Mouse (Mus musculus): Measurements from ENCODE around the gene Ctsc.

Ctsc gene

GRCm38 (mm10) chr7:88295989-88296388, 18.1 kb downstream of the Ctsc start:
- no peak for DNase-seq (ENCODE audit: low read depth, low spot score)

DNA sequence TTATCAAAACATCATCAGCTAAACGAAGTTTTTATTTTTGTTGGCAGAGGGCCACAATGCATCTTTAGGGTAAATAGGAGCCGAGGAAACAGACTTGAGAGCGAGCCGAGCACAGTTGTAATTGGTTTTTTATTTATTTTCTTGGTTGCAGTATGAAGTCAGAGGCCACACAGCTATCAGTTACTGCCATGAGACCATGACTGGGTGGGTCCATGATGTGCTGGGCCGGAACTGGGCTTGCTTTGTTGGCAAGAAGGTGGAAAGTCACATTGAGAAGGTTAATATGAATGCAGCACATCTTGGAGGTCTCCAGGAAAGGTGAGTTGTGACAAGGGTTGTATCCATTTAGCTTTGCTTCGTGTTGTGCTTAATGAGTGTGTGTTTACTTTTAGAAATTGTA, 19.0 kb downstream of the Ctsc start:
- DNase-seq (ENCODE audit: low read depth, low spot score): no peak

GRCm38 (mm10) chr7:88305750-88306149, 27.9 kb downstream of the Ctsc start:
- DNase-seq (ENCODE audit: low read depth, low spot score): no peak

GRCm38 (mm10) chr7:88306725-88307124, 28.8 kb downstream of the Ctsc start:
- no peak for DNase-seq (ENCODE audit: low read depth, low spot score)

GRCm38 (mm10) chr7:88310398-88311180, 32.7 kb downstream of the Ctsc start:
- DNase-seq (ENCODE audit: low read depth, low spot score): no peak

- DNase-seq (ENCODE audit: low read depth, low spot score): no peak
These were observed 38.5 kb downstream of the Ctsc start for GRCm38 (mm10) chr7:88316408-88316807.

DNA sequence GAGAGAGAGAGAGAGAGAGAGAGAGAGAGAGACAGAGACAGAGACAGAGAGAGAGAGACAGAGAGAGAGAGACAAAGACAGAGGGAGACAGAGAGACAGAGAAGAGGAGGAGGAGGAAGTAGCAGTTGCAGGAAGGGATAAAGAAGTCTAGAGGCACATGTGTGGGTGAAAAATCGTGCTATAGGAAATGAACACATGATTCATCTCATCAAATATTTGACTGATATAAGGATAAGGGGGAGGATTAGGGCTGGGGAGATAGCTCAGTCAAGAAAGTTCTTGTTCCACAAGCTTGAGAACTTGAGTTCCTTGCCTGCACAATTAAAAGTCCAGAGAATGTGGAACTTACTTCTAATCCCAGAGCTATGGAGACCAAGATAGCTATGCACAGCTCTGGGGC, 40.6 kb downstream of the Ctsc start:
- no peak for DNase-seq (ENCODE audit: low read depth, low spot score)

DNA sequence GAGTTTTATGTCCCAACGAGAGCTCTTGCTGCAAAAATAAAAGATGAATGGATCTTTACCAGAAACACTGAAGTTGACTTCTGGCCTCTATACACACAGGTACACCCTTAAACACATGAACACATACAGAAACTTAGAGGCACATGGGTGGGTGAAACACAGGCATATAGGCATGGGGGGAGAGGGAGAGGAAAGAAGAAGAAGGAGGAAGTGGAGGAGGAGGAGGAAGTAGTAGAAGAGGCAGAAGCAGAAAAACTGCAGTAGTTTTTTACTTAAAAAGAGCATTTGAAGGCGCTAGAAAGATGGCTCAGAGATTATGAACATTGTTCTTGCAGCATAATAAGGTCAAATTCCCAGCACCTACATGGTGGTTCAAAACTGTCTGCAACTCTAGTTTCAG, 41.0 kb downstream of the Ctsc start:
- no peak for DNase-seq (ENCODE audit: low read depth, low spot score)

DNA sequence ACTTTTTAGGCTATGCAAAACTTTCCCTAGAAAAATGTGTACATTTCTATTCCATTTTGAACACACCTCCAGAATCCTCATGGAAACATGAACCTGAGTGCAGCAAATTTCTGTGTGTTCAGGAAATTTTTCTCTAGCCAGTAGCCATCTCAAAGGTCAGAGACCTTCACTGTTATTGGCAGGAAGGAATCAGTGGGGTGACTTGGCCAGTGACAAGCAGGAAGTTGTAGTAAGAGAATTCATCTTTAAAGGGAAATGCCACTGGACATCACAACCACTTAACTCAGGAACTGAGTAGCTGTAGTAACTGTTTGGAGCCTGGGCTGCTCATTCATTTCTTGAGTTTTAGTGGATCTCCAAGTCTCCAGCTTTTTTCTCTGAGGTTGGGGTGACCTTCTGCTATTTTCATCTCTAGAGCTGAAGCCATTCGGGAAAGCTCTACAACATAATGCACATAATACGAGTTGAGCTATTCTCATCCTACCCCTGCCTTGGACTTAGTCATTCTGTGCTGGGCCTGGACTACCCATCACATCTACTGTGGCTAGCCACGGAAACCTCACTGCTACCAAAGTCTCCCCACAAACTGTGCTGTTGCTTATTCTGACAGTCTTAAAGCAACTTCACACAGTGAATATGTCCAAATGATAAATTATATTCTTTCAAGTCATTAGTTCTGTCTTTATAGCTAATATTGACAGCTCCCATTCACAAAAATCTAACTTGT, 41.7 kb downstream of the Ctsc start:
- DNase-seq (ENCODE audit: low read depth, low spot score): no peak

- DNase-seq (ENCODE audit: low read depth, low spot score): no peak
These were observed 42.9 kb downstream of the Ctsc start for GRCm38 (mm10) chr7:88320628-88321336.

- no peak for DNase-seq (ENCODE audit: low read depth, low spot score)
These were observed 44.5 kb downstream of the Ctsc start for GRCm38 (mm10) chr7:88322431-88322830.

DNA sequence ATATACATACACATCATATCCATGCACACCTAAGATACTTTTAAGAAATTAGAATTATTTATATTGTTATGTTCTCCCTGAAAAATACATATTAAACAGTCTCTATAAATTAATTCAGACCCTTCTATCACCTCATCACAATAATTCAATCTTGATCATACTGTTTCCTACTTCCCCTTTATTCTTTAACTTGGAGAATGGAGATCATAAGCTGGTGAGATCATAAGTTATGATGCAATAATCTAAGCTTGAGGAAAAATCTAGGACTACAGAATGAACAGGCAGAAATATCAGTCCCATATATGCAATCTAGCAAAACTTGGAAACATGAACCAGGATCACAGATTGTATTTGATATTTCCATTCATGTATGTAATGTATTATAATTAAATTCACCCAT, 49.6 kb downstream of the Ctsc start:
- DNase-seq (ENCODE audit: low read depth, low spot score): no peak

DNA sequence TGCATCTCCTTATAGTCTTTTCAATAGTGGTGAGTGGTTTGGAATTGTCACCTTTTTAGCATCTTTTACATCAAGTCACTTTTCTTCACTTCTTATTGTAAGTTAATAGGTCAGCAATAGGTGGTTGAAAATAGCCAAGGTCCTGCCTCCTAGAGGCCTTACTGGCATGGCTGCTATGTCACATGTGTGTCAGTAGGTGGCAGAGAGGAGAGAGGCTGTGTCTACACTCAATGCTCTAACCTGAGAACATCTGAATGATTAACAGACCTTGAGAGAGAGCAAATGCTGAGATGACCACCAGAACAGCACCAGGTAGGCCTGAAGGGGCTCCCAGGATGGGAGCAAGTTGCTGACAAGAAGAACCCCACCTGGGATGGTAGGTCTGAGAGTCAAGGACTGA, 65.9 kb downstream of the Ctsc start:
- DNase-seq (ENCODE audit: low read depth, low spot score): no peak

DNA sequence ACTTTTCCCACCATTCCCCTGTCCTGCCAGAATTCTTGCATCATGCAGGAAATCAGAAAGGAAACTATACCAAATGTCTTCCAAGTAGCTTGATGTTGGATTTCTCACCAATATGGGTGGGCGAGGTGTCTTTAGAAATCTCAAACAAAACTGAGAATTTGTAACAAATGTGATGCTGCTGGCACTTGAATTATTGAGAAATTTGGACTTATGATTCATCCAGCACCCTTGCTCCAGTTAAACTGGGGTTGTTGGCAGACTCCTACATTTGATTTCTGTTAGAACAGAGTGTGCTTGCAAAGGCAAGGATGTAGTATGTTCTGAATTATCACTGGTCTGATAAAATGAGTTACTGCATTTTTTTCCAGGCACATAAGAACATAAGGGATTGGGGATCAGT, 68.2 kb downstream of the Ctsc start:
- DNase-seq (ENCODE audit: low read depth, low spot score): no peak

DNA sequence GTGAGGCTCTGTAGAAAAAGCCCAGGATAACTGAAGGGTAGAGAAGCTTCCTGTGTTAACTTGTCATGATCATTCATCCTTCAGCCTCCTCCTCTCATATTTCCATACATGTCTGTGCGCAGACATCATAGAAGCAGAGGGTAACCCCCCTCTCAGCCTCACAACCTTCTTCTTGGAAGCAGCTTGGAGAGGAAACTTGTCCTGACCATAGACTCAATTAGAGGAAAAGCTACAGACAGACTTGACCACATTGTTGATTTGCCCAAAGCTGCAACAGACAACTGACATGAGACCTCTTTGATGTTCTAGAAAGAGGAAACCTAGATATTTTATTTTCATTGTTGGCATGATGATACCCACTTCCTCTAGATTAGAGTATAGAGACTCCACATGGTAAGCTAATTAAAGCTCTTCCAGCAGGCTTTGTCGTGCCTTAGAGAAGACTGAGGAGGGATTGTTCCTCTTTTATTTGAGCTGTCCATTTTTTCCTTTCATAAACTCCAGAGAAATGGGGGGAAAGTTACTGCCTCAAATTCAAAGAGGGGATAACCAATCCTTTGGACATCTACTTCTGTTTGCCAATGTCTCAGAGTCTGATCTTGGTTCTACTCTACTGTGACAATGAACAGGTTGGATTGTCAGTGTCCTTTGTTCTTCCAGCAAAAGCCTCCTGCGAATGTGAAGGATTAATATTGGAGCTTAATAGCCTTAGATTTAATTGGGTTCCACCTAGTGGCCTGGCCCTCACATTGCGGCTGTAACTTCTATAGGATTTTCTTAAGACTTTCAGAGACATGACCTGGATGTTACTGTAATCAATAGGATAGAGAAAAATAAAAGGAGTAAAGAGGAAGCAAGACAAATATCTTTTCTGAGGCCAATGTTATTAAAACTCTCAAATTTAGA, 79.2 kb downstream of the Ctsc start:
- DNase-seq (ENCODE audit: low read depth, low spot score): no peak

- no peak for DNase-seq (ENCODE audit: low read depth, low spot score)
These were observed 80.4 kb downstream of the Ctsc start for GRCm38 (mm10) chr7:88358042-88358878.

Data from retina, adult 2 months (tissue).